Mouse (Mus musculus) neural tube, embryonic 10.5 days (tissue): ENCODE measurements around the gene Pnmal2.
A peak's percentile ranks its signal among the peaks of the same experiment; 100 is the strongest.

Experiments
- DNase-seq: peaks from one replicate; pipeline ENCODE4 v3.0.0-alpha.2; 2017; ENCODE audit warnings: low spot score; ENCODE audit errors: extremely low spot score

Pnmal2 gene

GRCm38 (mm10) chr7:16916342-16917265, 27.9 kb upstream of the Pnmal2 start:
- no peak for DNase-seq

GRCm38 (mm10) chr7:16917447-16917846, 27.0 kb upstream of the Pnmal2 start:
- DNase-seq, result no peak

DNA sequence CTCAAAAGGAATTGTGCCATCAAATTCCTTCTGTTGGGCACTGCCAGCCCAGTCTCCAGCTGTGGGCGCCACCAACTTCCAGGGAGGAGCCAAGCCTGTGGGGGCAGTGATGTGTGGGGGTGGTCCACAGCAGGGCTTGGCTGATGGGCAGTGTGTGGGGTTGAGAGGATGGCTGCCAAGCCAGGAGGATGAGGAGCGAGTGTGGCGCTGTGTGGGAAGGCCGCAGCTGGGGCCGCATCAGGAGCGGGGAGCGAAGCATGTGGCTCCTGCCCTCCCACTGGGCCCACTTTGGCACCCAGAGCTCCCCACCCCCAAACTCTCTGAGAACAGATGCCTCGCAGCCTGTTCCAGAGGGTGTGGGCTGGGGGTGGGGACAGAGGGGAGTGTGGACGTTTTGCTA, 26.5 kb upstream of the Pnmal2 start:
- DNase-seq, result no peak

- no peak for DNase-seq
Measured at GRCm38 (mm10) chr7:16918670-16919069, 25.8 kb upstream of the Pnmal2 start.

DNA sequence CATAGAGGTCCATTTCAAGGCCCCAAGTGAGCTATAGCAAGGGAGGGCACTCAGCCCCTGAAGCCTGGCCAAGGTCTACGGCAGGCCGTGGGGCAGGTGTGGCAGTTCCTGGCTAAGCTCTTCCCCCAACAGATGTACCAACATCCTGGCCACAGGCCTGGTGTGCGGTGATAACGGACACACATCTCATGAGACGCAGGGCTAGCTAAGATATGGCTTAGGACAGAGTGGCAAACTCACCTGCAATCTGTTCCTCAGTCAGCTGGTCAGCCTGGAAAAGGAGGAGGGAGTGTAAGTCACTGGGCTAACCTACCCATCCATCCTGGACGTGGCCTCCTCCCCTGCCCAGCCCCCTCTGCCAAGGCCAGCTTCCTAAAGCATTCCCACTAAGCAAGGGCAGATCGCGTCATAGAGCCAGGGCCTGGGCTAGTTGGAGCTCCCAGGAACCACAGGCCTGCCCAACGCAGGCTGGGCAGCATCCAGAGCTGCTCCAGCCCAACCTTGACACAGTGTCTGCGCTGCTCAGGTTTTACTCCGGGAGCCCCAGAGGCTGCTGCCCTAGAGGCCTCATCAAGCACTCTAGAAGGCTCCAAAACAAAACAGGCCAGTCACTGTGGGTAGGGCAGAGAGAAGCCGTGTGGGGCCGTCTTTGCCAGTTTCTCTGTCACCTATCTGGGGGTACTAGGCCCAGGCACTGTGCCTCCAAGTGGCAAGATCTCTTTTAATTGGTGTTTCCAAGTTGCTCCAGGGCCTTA, 24.9 kb upstream of the Pnmal2 start:
- no peak for DNase-seq

DNA sequence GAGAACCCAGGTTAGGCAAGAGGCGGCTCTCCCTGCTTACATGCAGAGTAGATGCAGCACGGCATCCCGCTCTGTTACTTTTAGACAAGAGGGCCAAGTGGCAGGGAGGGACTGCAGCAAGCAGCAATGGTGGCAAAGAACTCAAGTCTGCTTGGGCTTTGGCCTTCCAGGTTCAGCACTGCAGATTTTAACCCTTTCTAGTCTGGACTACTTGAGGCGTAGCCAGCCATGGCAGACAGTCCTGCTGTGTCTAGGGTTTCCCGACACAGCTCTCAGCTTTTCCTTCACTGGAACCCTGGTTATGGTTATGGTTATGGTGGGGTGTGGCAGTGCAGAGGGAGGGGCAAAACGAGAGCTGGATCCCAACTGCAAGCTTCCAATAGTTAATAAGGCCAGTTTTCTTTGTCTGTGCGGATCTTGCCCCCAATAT, 24.3 kb upstream of the Pnmal2 start:
- DNase-seq, result no peak

DNA sequence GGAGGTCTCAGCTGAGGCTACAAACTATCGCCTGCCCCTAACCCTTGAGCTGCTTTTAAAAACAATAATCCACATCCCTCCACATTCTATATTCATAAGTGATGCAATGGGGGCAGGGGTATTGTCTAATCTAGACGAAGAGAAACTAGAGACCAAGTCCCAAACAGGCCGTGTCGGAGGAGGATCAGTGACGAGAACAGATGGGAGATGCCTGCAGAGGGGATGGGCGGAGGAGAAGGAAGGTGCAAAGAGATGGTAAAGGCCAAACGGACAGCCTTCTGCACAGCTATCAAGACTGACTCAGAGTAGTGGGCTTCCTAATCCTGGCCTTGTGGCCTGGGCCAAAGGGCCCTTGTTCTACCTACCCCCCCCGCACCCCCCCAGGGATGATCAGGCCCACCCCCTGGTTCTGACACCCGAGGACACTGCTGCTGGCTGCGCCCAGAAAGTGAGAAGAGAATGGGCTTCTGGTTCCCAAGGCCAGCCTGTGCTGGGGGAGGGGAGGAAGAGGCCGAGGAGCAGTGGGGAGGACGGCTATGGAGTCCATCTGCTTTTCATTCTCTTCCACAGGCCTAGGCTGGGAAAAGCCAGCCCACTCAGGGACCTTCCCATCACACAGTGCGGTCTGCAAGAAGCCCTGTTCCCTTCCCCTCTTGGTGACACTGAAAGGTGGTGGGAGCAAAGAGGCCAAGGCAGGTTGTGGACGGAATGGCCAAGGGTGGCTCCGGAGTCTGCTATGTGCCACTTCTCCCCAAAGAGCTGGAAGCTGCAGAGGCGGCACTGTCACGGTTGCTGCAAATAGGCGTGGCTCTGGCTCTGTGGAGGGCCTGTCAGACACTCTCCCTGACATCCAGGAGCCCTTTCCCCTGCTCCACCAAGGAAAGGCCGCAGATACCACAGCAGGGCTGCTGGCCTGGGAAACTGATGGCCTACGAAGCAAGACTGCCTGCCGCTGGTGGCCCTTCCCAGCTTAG, 23.4 kb upstream of the Pnmal2 start:
- peak; percentile 51 for DNase-seq

GRCm38 (mm10) chr7:16921881-16922335, 22.6 kb upstream of the Pnmal2 start:
- DNase-seq, result no peak

- DNase-seq, result no peak
Measured at GRCm38 (mm10) chr7:16922360-16922973, 22.0 kb upstream of the Pnmal2 start.

GRCm38 (mm10) chr7:16923283-16924036, 21.0 kb upstream of the Pnmal2 start:
- DNase-seq, result no peak

DNA sequence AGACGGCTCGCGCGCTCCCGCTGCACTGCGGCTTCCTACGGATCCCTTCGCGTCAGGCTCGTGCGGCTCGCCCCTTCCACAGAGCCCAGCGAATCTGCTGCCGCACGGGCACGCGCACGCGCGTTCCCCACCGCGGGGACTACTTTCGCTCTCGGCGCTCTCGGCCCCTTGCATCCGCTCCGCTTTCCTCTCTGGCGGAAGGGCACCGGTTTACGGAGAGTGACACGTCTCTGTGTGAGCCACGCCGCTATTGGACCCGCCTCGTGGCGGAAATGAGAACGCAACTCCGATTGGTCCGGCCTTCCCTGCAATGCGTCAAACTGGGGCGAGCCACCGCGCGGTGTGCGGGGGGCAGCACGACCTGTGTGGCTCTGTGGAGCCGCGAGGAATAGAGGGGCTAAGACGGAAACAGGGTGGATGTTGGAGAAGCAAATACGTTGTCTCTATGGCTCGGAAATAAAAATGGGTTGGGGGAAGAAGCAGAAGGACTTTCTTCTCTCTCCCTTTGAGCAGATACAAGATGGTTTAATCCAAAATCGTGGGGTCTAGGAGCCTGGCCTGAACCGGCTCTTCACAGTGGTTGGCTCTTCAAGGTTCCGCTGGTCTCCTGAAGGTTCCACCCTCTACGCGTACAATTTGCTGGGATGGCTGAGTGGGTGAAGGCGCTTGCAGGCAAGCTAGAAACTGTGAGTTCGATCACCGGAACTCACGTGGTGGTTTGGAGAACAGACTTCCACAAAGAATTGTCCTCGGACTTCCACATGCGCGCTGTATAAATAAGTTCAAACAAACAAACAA, 20.2 kb upstream of the Pnmal2 start, which contains the start of gene Calm3:
TSS of gene Calm3 (minus strand) at position 78 of the 798 bp plus-strand sequence.
- DNase-seq, result peak; percentile 100

GRCm38 (mm10) chr7:16928341-16928740, 16.1 kb upstream of the Pnmal2 start:
- DNase-seq, result no peak

DNA sequence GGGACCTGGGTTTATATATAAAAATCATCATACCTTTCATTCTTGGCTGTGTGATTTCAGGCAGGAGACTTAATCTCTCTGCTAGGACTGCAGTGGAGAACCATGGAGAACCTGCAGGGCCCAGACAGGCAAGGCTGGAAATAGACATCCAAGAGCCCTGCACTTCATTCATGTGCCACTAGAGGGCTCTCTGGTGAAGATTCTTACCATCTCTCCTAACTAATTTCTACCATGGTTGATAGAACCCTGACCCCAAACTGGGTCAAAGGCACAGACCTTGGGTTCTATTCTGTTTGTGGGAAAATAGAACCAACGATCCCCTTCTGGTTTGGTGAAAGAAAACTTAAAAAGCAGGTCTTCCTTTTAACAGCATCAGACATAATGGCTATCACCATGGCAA, 13.6 kb upstream of the Pnmal2 start:
- DNase-seq, result peak; percentile 73

GRCm38 (mm10) chr7:16931968-16932627, 12.4 kb upstream of the Pnmal2 start:
- peak; percentile 88 for DNase-seq

- DNase-seq, result no peak
Measured at GRCm38 (mm10) chr7:16932704-16933577, 11.5 kb upstream of the Pnmal2 start.

DNA sequence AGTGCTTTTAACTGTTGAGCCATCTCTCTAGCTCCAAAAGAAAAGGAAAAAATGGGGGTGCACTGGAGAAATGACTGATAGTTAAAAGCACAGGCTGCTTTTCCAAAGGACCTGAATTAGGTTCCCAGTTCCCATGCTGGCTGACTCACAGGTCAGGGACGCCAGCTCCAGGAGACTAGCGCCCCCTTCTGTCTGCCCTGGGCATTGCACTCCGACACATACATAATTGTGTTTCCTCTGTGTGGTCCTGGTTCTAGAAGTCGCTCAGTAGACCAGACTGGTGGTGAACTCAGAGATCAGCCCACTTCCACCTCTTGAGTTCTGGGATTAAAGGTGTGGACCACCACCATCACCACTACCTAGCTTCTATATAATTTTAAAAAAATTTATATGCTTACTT, 7.2 kb upstream of the Pnmal2 start:
- DNase-seq, result no peak

DNA sequence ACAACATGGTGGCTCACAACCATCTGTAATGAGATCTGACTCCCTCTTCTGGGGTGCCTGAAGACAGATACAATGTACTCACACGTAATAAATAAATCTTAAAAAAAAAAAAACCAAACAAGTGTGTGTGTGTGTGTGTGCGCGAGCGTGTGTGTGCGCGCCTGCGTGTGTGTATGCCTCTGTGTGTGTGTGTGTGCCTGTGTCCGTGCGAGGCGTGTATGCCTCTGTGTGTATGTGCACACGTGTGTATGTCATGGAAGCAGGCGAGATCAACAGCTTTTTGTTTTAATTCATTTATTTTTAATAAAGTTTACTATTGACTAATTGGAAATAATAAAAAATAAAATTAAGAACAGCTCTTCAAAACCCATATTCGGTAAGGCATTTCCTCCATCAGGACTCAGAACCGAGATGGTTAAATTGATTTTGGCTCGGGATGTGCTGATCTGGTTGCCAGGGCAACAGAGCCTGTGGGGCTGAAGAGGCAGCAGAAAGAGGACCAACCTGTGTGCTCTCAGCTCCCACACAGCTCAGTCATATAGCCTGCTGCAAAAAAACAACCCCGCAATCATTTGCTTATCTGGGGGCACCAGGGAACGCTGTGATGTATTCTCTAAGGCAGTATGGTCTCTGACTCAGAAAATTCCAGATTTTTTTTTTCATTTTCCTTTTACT, 6.2 kb upstream of the Pnmal2 start:
- DNase-seq, result no peak
